Mouse (Mus musculus): ENCODE results near the gene Stx16. TPM values are rescaled to one million over a fixed set of nuclear protein-coding genes. Genes with fewer than 3 reads are reported as not detected.
A peak's percentile ranks its signal among the peaks of the same experiment; 100 is the strongest.

Gene Stx16
- polyA plus RNA-seq, 1 experiment from 2014 or later: 11.2 TPM

GRCm38 (mm10) chr2:174061219-174061618 is 14.9 kb upstream of the Stx16 start:
- peak; percentile 6 for DNase-seq (ENCODE audit: low spot score)
- H3K27ac ChIP-seq (replicated peaks): no peak overlapping the region
- WGBS: 43% methylated on average over 2 of the region's 2 CpGs
- H3K9me3 ChIP-seq: no peaks in the 10 kb centered on the region
- no peak overlapping the region for H3K4me3 ChIP-seq
- H3K36me3 ChIP-seq (replicated peaks): no peaks in the 10 kb centered on the region
- 0 out of 2 replicates have a peak, but pooled peaks cover 3% of the 10 kb centered on the region for H3K4me1 ChIP-seq
- H3K27me3 ChIP-seq (replicated peaks; ENCODE audit: low read depth, poor library complexity, severe bottlenecking): no peaks in the 10 kb centered on the region

- WGBS: 85% methylated on average over 6 of the region's 6 CpGs
- Histone ChIP-seq H3K27ac (replicated peaks) (peak overlapping the region; percentile 30; the same call in 1 of the 2 replicates), H3K4me1 (0 out of 2 replicates have a peak, but pooled peaks cover 3% of the 10 kb centered on the region), H3K36me3 (replicated peaks) (no peaks in the 10 kb centered on the region), H3K9me3 (no peaks in the 10 kb centered on the region), H3K4me3 (no peak overlapping the region), H3K27me3 (replicated peaks; ENCODE audit: low read depth, poor library complexity, severe bottlenecking) (no peaks in the 10 kb centered on the region)
- DNase-seq (ENCODE audit: low spot score): no peak
Measured at GRCm38 (mm10) chr2:174063074-174063473, 13.0 kb upstream of the Stx16 start.

- no peaks in the 10 kb centered on the region for H3K9me3 ChIP-seq
- 74% methylated on average over 9 of the region's 9 CpGs for WGBS
- no peak overlapping the region for H3K4me3 ChIP-seq
- H3K27me3 ChIP-seq (replicated peaks; ENCODE audit: low read depth, poor library complexity, severe bottlenecking): no peaks in the 10 kb centered on the region
- H3K36me3 ChIP-seq (replicated peaks): no peaks in the 10 kb centered on the region
- no peak for DNase-seq (ENCODE audit: low spot score)
- 0 out of 2 replicates have a peak, but pooled peaks cover 3% of the 10 kb centered on the region for H3K4me1 ChIP-seq
- 0 out of 2 replicates have a peak overlapping the region, but pooled peaks have one; percentile 30 for H3K27ac ChIP-seq (replicated peaks)
Measured at GRCm38 (mm10) chr2:174063527-174064211, 12.4 kb upstream of the Stx16 start.

- no peaks in the 10 kb centered on the region for H3K9me3 ChIP-seq
- no peak for DNase-seq (ENCODE audit: low spot score)
- no peak overlapping the region for H3K27ac ChIP-seq (replicated peaks)
- H3K4me3 ChIP-seq: no peak overlapping the region
- peaks cover 9% of the 10 kb centered on the region; the same call in 1 of the 2 replicates for H3K4me1 ChIP-seq
- H3K27me3 ChIP-seq (replicated peaks; ENCODE audit: low read depth, poor library complexity, severe bottlenecking): no peaks in the 10 kb centered on the region
- 80% methylated on average over 6 of the region's 6 CpGs for WGBS
- no peaks in the 10 kb centered on the region for H3K36me3 ChIP-seq (replicated peaks)
Measured at GRCm38 (mm10) chr2:174067793-174068419, 8.2 kb upstream of the Stx16 start.

GRCm38 (mm10) chr2:174069532-174070049 is 6.5 kb upstream of the Stx16 start:
- no peak for DNase-seq (ENCODE audit: low spot score)
- H3K36me3 ChIP-seq (replicated peaks): no peaks in the 10 kb centered on the region
- peaks cover 20% of the 10 kb centered on the region for H3K4me1 ChIP-seq
- no peaks in the 10 kb centered on the region for H3K27me3 ChIP-seq (replicated peaks; ENCODE audit: low read depth, poor library complexity, severe bottlenecking)
- H3K4me3 ChIP-seq: no peak overlapping the region
- no peak overlapping the region for H3K27ac ChIP-seq (replicated peaks)
- no peaks in the 10 kb centered on the region for H3K9me3 ChIP-seq
- 54% methylated on average over 3 of the region's 3 CpGs for WGBS

- H3K27ac ChIP-seq (replicated peaks): no peak overlapping the region
- peaks cover 34% of the 10 kb centered on the region for H3K4me1 ChIP-seq
- WGBS: 92% methylated on average over 5 of the region's 5 CpGs
- H3K9me3 ChIP-seq: no peaks in the 10 kb centered on the region
- no peaks in the 10 kb centered on the region for H3K27me3 ChIP-seq (replicated peaks; ENCODE audit: low read depth, poor library complexity, severe bottlenecking)
- no peaks in the 10 kb centered on the region for H3K36me3 ChIP-seq (replicated peaks)
- no peak overlapping the region for H3K4me3 ChIP-seq
- DNase-seq (ENCODE audit: low spot score): no peak
Measured at GRCm38 (mm10) chr2:174071406-174071805, 4.7 kb upstream of the Stx16 start.

GRCm38 (mm10) chr2:174073156-174073790 is 2.8 kb upstream of the Stx16 start:
- H3K4me1 ChIP-seq: peaks cover 49% of the 10 kb centered on the region
- H3K4me3 ChIP-seq: no peak overlapping the region
- no peaks in the 10 kb centered on the region for H3K9me3 ChIP-seq
- DNase-seq (ENCODE audit: low spot score): no peak
- WGBS: 74% methylated on average over 5 of the region's 5 CpGs
- no peaks in the 10 kb centered on the region for H3K27me3 ChIP-seq (replicated peaks; ENCODE audit: low read depth, poor library complexity, severe bottlenecking)
- H3K36me3 ChIP-seq (replicated peaks): no peaks in the 10 kb centered on the region
- no peak overlapping the region for H3K27ac ChIP-seq (replicated peaks)

- Histone ChIP-seq H3K9me3 (no peaks in the 10 kb centered on the region), H3K4me1 (peaks cover 51% of the 10 kb centered on the region), H3K36me3 (replicated peaks) (no peaks in the 10 kb centered on the region), H3K4me3 (peak overlapping the region; percentile 88), H3K27ac (replicated peaks) (peak overlapping the region; percentile 88), H3K27me3 (replicated peaks; ENCODE audit: low read depth, poor library complexity, severe bottlenecking) (no peaks in the 10 kb centered on the region)
- DNase-seq (ENCODE audit: low spot score): peak; percentile 81
- WGBS: under 1% methylated on average over 13 of the region's 13 CpGs
Measured at GRCm38 (mm10) chr2:174074621-174075020, 1.5 kb upstream of the Stx16 start.

GRCm38 (mm10) chr2:174075072-174075570 is 987 bp upstream of the Stx16 start:
- Histone ChIP-seq H3K27ac (replicated peaks) (peak overlapping the region; percentile 88), H3K27me3 (replicated peaks; ENCODE audit: low read depth, poor library complexity, severe bottlenecking) (no peaks in the 10 kb centered on the region), H3K9me3 (no peaks in the 10 kb centered on the region), H3K4me1 (peaks cover 51% of the 10 kb centered on the region), H3K36me3 (replicated peaks) (no peaks in the 10 kb centered on the region), H3K4me3 (peak overlapping the region; percentile 88)
- no peak for DNase-seq (ENCODE audit: low spot score)
- under 1% methylated on average over 22 of the region's 22 CpGs for WGBS

- Histone ChIP-seq H3K9me3 (no peaks in the 10 kb centered on the region), H3K27ac (replicated peaks) (peak overlapping the region; percentile 88), H3K4me1 (peaks cover 62% of the 10 kb centered on the region), H3K36me3 (replicated peaks) (no peaks in the 10 kb centered on the region), H3K27me3 (replicated peaks; ENCODE audit: low read depth, poor library complexity, severe bottlenecking) (no peaks in the 10 kb centered on the region), H3K4me3 (peak overlapping the region; percentile 88)
- under 1% methylated on average over 22 of the region's 22 CpGs for WGBS
- DNase-seq (ENCODE audit: low spot score): no peak
Measured at GRCm38 (mm10) chr2:174076433-174076824, 321 bp downstream of the Stx16 start.

GRCm38 (mm10) chr2:174077004-174077695 is 1.0 kb downstream of the Stx16 start:
- DNase-seq (ENCODE audit: low spot score): peak; percentile 56
- WGBS: under 1% methylated on average over 19 of the region's 19 CpGs
- peak overlapping the region; percentile 88 for H3K4me3 ChIP-seq
- no peaks in the 10 kb centered on the region for H3K9me3 ChIP-seq
- no peaks in the 10 kb centered on the region for H3K36me3 ChIP-seq (replicated peaks)
- H3K27me3 ChIP-seq (replicated peaks; ENCODE audit: low read depth, poor library complexity, severe bottlenecking): no peaks in the 10 kb centered on the region
- peaks cover 62% of the 10 kb centered on the region for H3K4me1 ChIP-seq
- H3K27ac ChIP-seq (replicated peaks): peak overlapping the region; percentile 88

- Histone ChIP-seq H3K9me3 (no peaks in the 10 kb centered on the region), H3K36me3 (replicated peaks) (no peaks in the 10 kb centered on the region), H3K27ac (replicated peaks) (peak overlapping the region; percentile 88), H3K27me3 (replicated peaks; ENCODE audit: low read depth, poor library complexity, severe bottlenecking) (no peaks in the 10 kb centered on the region), H3K4me1 (peaks cover 58% of the 10 kb centered on the region), H3K4me3 (peak overlapping the region; percentile 88)
- 12% methylated on average over 11 of the region's 11 CpGs for WGBS
- DNase-seq (ENCODE audit: low spot score): no peak
Measured at GRCm38 (mm10) chr2:174077776-174078338, 1.7 kb downstream of the Stx16 start.

Measured in embryonic facial prominence, embryonic 10.5 days (tissue).